Mouse (Mus musculus) erythroblast, embryonic 14.5 days (primary cell): ENCODE measurements around the gene Casp1.

Experiments
- GATA1 ChIP-seq: IDR thresholded peaks from 2 replicates; pipeline ENCODE4 v1.6.1; 2012; ENCODE audit warnings: low read length, inconsistent platforms, mixed read lengths
- TAL1 ChIP-seq: IDR thresholded peaks from 3 replicates; pipeline ENCODE4 v1.6.1; 2012; ENCODE audit warnings: low read length, inconsistent platforms, mixed read lengths

- TF ChIP-seq GATA1: no peak
- no peak for TF ChIP-seq TAL1
These were observed 11.7 kb upstream of the Casp1 start for GRCm38 (mm10) chr9:5286597-5286996.
